Mouse (Mus musculus) WW6 (cell line): ENCODE measurements around the gene Dirc2.

Experiments used
- DNase-seq: peaks from one replicate; pipeline ENCODE4 v3.0.0-alpha.2; 2013; ENCODE audit warnings: low read depth, low spot score

The Dirc2 gene

GRCm38 (mm10) chr16:35775835-35776234 is 6.7 kb upstream of the Dirc2 start:
- no peak for DNase-seq

DNA sequence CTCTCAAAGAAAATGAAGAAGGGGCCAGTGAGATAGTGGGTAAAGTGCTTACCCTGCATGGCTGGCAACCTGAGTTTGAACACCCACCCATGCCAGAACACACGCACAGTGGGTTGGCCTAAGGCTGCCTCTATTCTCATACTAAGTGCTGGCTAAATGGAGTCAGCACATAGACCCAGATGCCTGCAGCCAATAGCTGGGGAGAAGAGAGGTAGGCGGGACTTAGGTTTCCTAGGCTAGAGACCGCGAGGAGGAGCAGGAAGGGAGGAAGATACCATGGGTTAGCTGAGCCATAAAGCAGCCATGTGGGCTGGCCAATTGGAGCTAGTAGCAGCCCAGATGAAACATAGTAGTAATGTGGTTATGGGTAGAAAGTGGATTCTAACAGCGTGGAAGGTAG is 3.4 kb upstream of the Dirc2 start:
- peak; percentile 66 for DNase-seq

GRCm38 (mm10) chr16:35771606-35772005 is 2.5 kb upstream of the Dirc2 start:
- DNase-seq, result no peak

DNA sequence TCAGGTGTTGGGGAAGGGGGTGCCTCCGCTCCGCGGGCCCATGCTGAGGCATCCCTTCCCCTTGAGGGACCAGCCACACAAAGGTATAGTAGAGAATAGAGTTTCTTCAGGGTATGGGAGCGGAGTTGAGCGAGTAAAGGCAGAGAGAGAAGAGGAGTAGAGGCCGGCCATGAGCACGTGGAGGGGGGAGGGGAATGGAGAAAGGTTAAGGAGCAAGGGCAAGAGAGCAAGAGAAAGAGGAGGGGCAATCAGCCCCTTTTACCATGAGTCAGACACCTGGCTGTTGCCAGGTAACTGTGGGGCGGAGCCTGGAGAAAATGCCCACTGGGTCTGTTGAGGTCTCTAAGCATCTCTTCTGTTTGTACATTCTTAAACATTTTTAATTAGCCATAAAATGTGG is 2.0 kb upstream of the Dirc2 start:
- DNase-seq, result no peak

- peak; percentile 80 for DNase-seq
These were observed 912 bp upstream of the Dirc2 start, which contains the start of gene Hspbap1 for GRCm38 (mm10) chr16:35769878-35770657. Gene Hspbap1, plus strand, starts transcription at chr16:35770375.

DNA sequence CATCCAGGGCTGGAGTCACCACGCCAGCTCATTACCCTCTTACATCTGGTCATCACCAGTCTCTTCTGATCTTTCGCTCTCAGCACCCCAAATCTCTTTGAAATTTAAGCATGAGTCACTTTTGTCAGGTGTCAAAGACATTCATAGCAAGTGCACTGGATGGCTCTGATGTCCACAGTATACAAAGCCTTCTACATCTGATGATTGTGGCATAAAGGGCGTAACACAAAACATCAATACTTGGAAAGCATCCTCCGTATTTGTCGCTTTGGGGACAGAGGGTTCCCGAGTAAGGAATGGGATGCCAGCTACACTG is 729 bp downstream of the Dirc2 start:
- DNase-seq, result no peak

DNA sequence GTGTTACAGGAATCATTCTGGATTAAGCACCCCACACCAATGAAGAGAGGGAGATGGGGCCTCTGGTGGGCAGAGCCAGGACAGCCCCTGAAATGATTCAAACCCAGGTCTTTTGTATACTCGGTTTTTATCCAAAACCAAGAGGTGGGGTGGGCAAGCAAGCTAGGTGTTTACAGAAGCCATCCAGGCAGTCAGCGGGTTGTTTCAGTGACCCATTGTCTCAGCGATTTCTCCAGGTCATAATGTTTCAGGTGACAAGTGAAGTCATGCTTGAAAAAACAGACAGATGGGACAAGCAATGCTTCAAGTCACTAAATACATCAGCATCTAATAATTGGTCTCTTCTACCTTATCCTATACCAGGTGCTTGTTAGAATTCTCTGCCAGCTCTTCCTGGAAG is 2.8 kb downstream of the Dirc2 start:
- DNase-seq, result no peak

DNA sequence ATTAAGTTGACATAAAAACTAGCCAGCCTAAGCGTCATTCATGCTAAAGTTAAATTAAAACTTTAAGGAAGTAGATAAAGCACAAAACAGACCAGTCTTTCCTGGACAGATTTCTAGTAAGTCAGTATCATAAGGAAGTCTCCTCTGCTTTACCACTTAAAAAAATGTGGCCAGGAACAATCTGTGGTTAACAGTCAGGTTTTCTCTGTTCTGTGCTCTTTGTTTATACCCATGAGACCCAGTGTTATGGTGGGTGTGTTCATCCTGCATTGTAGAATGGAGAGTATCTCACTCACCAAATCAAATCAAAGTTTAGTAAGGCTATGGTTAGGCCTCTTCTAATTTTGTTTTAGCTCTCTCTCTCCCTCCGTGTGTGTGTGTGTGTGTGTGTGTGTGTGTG is 3.7 kb downstream of the Dirc2 start:
- DNase-seq, result no peak

DNA sequence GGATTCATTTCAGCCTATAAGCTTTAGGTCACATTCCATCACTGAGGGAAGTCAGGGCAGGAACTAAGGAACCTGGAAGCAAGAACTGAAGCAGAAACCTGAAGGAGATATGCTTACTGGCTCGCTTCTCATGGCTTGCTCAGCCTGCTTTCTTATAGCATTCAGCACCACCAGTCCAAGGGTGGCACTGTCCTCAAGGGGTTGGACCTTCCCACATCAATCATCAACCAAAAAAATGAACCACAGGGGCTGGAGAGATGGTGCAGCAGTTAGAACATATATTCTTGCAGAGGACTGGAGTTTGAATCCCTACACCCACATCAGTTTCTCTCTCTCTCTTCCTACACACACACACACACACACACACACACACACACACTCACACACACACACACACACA is 4.2 kb downstream of the Dirc2 start:
- DNase-seq, result no peak

GRCm38 (mm10) chr16:35763590-35764296 is 5.4 kb downstream of the Dirc2 start:
- DNase-seq, result no peak

DNA sequence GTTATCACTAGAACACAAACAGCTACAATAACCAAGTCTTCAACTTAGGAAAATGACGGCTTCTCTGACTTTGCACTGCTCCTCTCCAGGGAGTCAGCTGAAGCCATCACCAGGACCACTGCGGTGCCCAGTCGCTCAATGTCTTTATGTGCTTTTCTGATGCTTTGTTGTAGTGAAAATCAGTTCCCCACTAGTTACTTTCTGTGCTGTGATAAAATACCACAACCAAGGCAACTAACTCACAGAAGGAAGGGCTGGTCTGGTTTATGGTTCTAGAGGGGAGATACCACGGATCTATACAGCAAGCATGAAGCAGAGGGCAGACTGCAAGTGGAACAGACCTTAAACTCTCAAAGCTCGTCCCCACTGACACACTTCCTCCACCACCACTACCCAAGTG is 9.8 kb downstream of the Dirc2 start:
- DNase-seq, result no peak

DNA sequence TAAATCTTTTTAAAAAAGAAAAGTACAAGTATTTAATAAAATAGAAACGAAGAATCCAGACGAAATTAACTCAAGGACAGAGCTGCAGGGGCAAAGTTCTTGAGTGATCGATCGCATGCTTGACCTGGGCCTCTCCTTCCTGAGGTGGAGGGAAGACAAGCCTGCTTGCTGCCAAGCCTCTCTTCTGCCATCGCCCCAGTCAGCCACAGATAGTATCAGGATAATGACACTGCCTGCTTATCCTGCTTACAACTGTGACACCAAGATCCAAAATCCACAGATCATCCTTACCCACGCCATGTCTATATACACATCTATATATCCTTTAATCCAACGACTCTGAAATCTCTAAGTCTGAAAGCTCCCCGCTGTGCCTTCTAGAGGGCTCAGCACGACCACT is 12.5 kb downstream of the Dirc2 start:
- no peak for DNase-seq

DNA sequence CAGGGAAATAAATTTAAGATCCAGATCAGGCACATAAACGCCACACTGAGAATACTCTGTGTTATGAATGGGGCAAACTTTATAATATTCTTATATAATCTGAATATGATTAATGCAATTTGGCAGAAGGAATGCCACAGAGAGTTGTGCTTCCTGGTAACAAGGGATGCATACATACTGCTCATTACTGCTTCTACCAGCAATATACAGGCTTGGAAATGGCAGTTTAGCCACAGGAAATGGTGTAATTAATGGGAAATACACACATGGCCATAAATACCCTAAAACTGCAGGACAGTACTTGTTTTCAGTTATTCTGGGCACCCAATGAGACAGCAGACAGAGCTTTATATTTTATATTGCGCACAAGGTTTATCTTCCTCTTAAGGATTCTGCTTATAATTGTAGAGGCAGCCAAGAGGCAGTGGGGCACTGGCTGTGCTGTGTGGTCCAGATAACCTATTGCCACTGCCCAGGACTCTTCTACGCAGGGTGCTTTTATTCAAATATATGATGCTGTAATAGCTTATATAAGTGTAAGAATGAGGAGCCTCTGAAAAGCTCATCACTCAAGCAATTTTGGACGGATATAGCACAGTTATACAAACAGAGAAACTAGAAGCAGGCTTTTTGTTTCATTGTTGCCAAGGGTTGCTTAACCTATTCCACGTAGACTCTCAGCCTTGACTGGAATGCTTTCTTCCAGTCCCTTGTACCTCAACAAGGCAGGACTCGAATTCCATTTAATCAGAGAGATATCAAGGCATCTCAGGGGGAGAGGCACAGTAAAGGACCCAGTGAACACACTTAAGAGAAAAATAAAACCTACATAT is 13.4 kb downstream of the Dirc2 start:
- no peak for DNase-seq

- DNase-seq, result no peak
These were observed 15.2 kb downstream of the Dirc2 start for GRCm38 (mm10) chr16:35753926-35754325.

- no peak for DNase-seq
These were observed 17.3 kb downstream of the Dirc2 start for GRCm38 (mm10) chr16:35751841-35752240.

GRCm38 (mm10) chr16:35749385-35749784 is 19.8 kb downstream of the Dirc2 start:
- no peak for DNase-seq

- no peak for DNase-seq
These were observed 20.9 kb downstream of the Dirc2 start for GRCm38 (mm10) chr16:35748237-35748603.

DNA sequence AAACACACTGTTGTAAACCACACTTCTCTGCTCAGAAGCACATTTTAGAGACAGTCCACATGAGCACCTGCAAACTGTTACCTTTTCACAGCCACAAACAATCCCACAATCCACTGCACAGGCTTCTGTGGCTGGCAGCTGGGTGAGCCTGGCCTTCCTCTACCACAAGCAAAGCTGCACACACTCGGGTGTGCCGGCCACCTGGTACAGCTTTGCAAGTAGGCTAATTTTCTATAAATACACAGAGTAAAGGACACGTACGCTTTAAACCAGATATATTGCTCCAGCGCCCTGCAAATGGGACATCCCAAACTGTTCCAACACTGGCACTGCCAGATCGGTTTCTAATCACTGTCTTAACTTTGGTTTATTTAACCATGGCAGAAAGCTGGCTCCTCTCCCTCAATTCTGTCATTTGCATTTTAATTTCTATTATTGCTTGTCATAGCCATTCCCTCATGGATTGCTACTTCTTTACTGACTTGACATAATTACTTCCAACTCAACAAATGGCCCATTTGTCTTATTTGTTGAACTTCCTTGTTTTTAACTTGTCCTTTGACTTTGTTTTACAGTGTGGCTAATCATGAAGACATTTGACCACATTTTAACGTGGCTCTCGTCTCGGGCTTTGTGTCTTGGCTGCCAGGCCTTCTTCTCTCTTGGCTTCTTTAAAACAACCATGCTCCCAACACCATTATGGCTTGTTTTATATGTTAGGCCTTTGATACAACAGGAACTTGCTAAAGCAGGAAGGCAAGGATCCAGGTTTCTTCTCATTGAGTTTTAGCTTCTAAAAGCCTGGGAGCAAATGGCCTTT is 21.5 kb downstream of the Dirc2 start:
- DNase-seq, result no peak

GRCm38 (mm10) chr16:35742251-35742937 is 26.8 kb downstream of the Dirc2 start:
- DNase-seq, result no peak

- no peak for DNase-seq
These were observed 27.5 kb downstream of the Dirc2 start for GRCm38 (mm10) chr16:35741621-35742020.

- DNase-seq, result no peak
These were observed 28.2 kb downstream of the Dirc2 start for GRCm38 (mm10) chr16:35740943-35741342.
